Mouse (Mus musculus): ENCODE measurements around the gene Nbea.
"Not testable (repeated sequence)": the region's sequence is repeated elsewhere in the genome, so short reads cannot be mapped to it uniquely, and the experiment has no call there.

The Nbea gene

DNA sequence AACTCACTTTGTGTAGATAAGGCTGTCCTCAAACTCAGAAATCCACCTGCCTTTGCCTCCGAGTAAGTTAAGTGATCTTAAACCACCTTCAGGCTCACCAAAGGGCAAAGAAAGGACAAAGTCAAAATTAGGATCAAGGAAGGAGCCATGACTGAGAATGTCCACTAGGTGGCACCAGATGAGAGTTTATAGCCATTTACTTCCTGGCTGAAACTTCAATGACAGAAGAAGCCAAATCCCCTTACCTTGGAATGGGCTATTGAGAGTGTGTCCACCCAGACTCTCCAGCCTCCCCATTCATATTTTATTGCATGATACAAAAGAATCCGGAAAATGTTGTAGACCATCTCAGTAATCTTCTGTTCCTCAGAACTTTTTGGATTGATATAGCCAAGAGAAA, 175.5 kb downstream of the Nbea start:
- Histone ChIP-seq H3K36me3 (ENCODE audit: insufficient read depth, low read length) (peaks cover 4% of the 10 kb centered on the region; the same call in 1 of the 2 replicates), H3K27me3 (ENCODE audit: insufficient read depth, low read length) (no peaks in the 10 kb centered on the region), H3K4me3 (replicated peaks; ENCODE audit: low read length) (no peak overlapping the region), H3K4me1 (replicated peaks; ENCODE audit: low read depth, low read length) (no peaks in the 10 kb centered on the region), H3K9me3 (ENCODE audit: low read length) (peaks cover 4% of the 10 kb centered on the region; the same call in 1 of the 2 replicates)
- TF ChIP-seq CTCF (conservative IDR thresholded peaks at IDR 0.05; ENCODE audit: low read length) (peak; percentile 60), POU5F1 (IDR thresholded peaks at IDR 0.05; ENCODE audit: borderline replicate concordance, low read length) (no peak), NANOG (IDR thresholded peaks at IDR 0.05; ENCODE audit: borderline replicate concordance, low read length) (no peak)

DNA sequence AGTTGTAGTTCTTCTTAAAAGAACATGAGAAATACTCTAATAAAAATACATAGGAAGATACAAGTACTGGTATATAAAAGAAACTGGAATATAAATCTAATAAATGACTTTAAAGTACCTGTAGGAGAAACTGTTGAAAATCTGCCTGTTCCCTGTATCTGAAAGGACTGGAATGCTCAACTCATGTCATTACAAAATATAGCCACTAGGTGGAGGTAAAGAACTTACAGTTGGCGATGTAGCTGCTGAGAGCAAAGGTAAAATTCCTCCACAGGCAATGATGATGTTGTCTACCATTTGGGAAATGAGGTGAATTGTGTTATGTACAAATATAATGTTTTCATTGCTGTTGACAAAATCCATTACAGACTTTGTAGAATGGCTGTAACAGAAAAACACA, 183.2 kb downstream of the Nbea start:
- Histone ChIP-seq H3K4me3 (replicated peaks; ENCODE audit: low read length) (no peak overlapping the region), H3K9me3 (ENCODE audit: low read length) (no peaks in the 10 kb centered on the region), H3K36me3 (ENCODE audit: insufficient read depth, low read length) (peaks cover 3% of the 10 kb centered on the region; the same call in 1 of the 2 replicates), H3K27me3 (ENCODE audit: insufficient read depth, low read length) (no peaks in the 10 kb centered on the region), H3K4me1 (replicated peaks; ENCODE audit: low read depth, low read length) (no peaks in the 10 kb centered on the region)
- TF ChIP-seq POU5F1 (IDR thresholded peaks at IDR 0.05; ENCODE audit: borderline replicate concordance, low read length) (no peak), NANOG (IDR thresholded peaks at IDR 0.05; ENCODE audit: borderline replicate concordance, low read length) (no peak), CTCF (conservative IDR thresholded peaks at IDR 0.05; ENCODE audit: low read length) (peak; percentile 55)

DNA sequence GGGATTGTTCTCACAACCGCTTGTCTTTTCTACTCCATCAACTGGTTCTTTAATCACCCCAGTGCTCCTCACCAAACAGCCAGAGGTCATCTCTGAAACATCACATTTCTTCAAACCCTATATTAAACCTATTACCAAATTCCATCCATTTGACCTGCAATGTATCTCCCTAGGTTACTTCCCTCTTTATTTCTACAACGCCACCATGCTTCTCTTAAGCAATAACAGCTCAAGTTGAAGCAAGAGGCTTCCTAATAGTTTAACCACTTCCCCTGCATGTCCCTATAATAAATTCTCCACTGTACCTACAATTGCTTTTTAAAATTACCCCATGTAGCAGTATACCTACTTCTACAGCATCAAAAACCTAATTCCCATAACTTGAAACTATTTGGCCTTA, 205.1 kb downstream of the Nbea start:
- Histone ChIP-seq H3K4me3 (replicated peaks; ENCODE audit: low read length) (no peak overlapping the region), H3K9me3 (ENCODE audit: low read length) (no peaks in the 10 kb centered on the region), H3K27me3 (ENCODE audit: insufficient read depth, low read length) (no peaks in the 10 kb centered on the region), H3K36me3 (ENCODE audit: insufficient read depth, low read length) (no peaks in the 10 kb centered on the region), H3K4me1 (replicated peaks; ENCODE audit: low read depth, low read length) (no peaks in the 10 kb centered on the region)
- TF ChIP-seq POU5F1 (IDR thresholded peaks at IDR 0.05; ENCODE audit: borderline replicate concordance, low read length), result no peak
- TF ChIP-seq NANOG (IDR thresholded peaks at IDR 0.05; ENCODE audit: borderline replicate concordance, low read length), result no peak
- no peak for TF ChIP-seq CTCF (conservative IDR thresholded peaks at IDR 0.05; ENCODE audit: low read length)

DNA sequence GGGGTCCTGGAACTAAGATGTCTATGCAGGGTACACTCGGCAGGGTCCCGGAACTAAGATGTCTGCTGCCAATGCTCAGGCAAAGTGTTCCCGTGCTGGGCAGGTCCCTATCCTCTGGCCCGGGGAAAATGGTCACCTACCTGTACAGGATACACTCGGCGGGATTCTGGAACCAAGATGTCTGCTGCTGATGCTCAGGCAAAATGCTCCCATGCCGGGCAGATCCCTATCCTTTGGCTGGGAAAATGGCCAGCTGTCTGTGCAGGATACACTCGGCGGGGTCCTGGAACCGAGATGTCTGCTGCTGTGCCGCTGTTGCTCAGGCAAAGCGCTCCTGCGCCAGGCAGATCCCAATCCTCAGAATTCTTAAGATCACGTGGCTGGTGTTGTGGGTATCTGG, 206.5 kb downstream of the Nbea start:
- H3K9me3 ChIP-seq (ENCODE audit: low read length), result not testable (repeated sequence)

DNA sequence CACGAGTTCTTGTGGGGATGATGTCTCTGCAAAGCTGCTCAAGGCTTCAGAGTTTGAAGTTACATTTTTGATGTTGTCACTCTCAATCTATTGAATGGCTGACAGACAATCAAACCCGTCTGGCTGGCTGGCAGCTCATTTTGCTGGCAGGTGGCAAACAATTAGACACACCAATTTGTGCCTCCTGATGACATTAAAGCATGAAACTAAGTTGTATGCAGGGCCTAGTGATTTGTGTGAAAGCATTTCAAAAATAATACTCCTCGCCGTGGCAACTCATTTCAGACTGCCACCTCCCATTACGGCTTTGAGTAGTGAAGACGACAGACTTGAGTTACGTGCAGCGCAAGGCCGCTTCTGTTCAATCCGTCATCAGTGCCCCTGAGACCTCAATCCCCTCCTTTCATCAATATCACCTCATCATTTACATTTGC, 217.8 kb downstream of the Nbea start:
- Histone ChIP-seq H3K4me3 (replicated peaks; ENCODE audit: low read length) (no peak overlapping the region), H3K27me3 (ENCODE audit: insufficient read depth, low read length) (no peaks in the 10 kb centered on the region), H3K36me3 (ENCODE audit: insufficient read depth, low read length) (0 out of 2 replicates have a peak, but pooled peaks cover 3% of the 10 kb centered on the region), H3K4me1 (replicated peaks; ENCODE audit: low read depth, low read length) (no peaks in the 10 kb centered on the region), H3K9me3 (ENCODE audit: low read length) (no peaks in the 10 kb centered on the region)
- TF ChIP-seq NANOG (IDR thresholded peaks at IDR 0.05; ENCODE audit: borderline replicate concordance, low read length) (no peak), POU5F1 (IDR thresholded peaks at IDR 0.05; ENCODE audit: borderline replicate concordance, low read length) (no peak)

More for the DNA sequence above, 206.5 kb downstream of the Nbea start:
- not testable (repeated sequence) for H3K27me3 ChIP-seq (ENCODE audit: insufficient read depth, low read length); H3K4me1 ChIP-seq (replicated peaks; ENCODE audit: low read depth, low read length); H3K36me3 ChIP-seq (ENCODE audit: insufficient read depth, low read length)
- peak overlapping the region; percentile 77 for H3K4me3 ChIP-seq (replicated peaks; ENCODE audit: low read length)

DNA sequence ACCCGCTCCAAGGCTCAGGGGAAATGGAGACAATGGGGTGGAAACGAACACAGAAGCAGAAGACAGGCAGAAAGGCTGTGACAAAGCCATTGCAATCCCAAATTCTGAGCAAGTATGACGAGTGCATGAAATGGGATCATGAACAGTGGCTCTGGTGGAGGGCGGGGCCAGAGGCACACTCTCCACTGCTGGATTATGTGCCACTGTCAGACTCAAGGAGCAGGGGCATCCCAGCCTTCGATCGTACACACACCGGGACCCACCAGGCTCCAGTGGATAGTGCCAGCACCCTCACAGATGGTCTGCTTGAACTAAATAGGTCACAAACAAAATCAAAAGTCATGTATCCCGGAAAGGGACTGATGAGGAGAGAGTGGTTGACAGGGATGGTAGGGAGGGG, 220.5 kb downstream of the Nbea start:
- no peaks in the 10 kb centered on the region for H3K4me1 ChIP-seq (replicated peaks; ENCODE audit: low read depth, low read length)

DNA sequence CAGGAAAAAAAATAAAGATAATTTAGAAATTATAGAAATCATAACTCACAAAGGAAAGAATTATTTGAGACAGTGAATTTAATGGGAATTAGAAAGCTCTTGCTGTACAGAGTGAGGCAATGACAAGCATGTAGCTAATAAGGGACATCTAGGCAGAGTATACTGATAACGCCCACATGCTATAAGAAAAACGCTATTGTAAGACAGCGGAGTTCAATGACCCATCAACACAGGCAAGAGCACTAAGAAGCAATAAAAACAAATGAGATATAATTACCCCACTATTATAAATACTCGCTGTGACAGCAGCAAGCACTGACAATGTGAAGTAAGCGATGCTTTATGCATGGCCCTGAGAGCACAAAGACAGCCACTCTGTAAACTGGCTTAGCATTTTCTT, 233.5 kb downstream of the Nbea start:
- no peaks in the 10 kb centered on the region for H3K9me3 ChIP-seq (ENCODE audit: low read length)
- no peaks in the 10 kb centered on the region for H3K27me3 ChIP-seq (ENCODE audit: insufficient read depth, low read length)
- H3K36me3 ChIP-seq (ENCODE audit: insufficient read depth, low read length), result no peaks in the 10 kb centered on the region
- no peaks in the 10 kb centered on the region for H3K4me1 ChIP-seq (replicated peaks; ENCODE audit: low read depth, low read length)
- no peak overlapping the region for H3K4me3 ChIP-seq (replicated peaks; ENCODE audit: low read length)
- TF ChIP-seq NANOG (IDR thresholded peaks at IDR 0.05; ENCODE audit: borderline replicate concordance, low read length) (no peak), POU5F1 (IDR thresholded peaks at IDR 0.05; ENCODE audit: borderline replicate concordance, low read length) (no peak), CTCF (conservative IDR thresholded peaks at IDR 0.05; ENCODE audit: low read length) (no peak)

More for the DNA sequence above, 220.5 kb downstream of the Nbea start:
- 0 out of 2 replicates have a peak, but pooled peaks cover 3% of the 10 kb centered on the region for H3K36me3 ChIP-seq (ENCODE audit: insufficient read depth, low read length)
- H3K9me3 ChIP-seq (ENCODE audit: low read length), result no peaks in the 10 kb centered on the region
- TF ChIP-seq NANOG (IDR thresholded peaks at IDR 0.05; ENCODE audit: borderline replicate concordance, low read length) (no peak), POU5F1 (IDR thresholded peaks at IDR 0.05; ENCODE audit: borderline replicate concordance, low read length) (no peak), CTCF (conservative IDR thresholded peaks at IDR 0.05; ENCODE audit: low read length) (no peak)
- H3K4me3 ChIP-seq (replicated peaks; ENCODE audit: low read length), result no peak overlapping the region
- H3K27me3 ChIP-seq (ENCODE audit: insufficient read depth, low read length), result no peaks in the 10 kb centered on the region

DNA sequence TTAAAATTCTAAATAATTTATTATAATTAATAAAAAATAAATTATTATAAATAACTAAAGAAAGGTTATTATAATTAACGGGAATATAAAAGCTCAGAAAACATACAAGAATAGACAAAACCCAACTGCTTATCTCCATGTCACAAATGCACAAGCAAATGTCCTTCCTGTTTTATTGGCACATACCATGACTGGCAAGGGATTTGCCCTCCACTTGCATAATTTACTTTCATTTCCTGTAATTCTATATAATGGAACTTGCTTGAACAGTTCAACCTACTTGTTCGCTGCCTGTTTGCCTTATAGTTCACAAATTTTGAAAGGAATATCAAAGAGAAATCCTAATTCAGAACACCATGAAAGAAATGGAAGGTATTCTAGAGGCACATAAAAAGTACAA, 234.4 kb downstream of the Nbea start:
- H3K27me3 ChIP-seq (ENCODE audit: insufficient read depth, low read length), result no peaks in the 10 kb centered on the region
- H3K36me3 ChIP-seq (ENCODE audit: insufficient read depth, low read length), result no peaks in the 10 kb centered on the region
- H3K4me3 ChIP-seq (replicated peaks; ENCODE audit: low read length), result no peak overlapping the region
- H3K4me1 ChIP-seq (replicated peaks; ENCODE audit: low read depth, low read length), result no peaks in the 10 kb centered on the region
- no peaks in the 10 kb centered on the region for H3K9me3 ChIP-seq (ENCODE audit: low read length)
- no peak for TF ChIP-seq POU5F1 (IDR thresholded peaks at IDR 0.05; ENCODE audit: borderline replicate concordance, low read length)
- TF ChIP-seq NANOG (IDR thresholded peaks at IDR 0.05; ENCODE audit: borderline replicate concordance, low read length), result no peak
- TF ChIP-seq CTCF (conservative IDR thresholded peaks at IDR 0.05; ENCODE audit: low read length), result no peak

DNA sequence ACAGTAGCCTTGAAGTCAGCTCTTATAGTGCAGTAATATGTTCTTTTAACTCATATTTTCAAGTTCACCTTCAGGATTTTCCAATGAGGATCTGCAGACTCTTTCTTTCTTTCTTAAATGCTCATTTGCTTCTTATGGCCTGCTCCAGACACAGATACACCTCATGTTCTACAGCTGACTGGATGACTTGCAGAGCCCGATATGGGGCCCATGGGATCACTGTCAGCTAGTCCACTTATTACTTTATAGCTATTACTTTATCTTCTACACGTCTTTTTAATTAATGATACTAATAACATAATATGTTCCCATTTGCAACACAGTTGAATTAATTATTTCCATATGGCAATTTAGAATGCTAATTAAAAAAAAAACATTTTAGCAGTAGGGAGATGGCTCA, 256.2 kb downstream of the Nbea start:
- Histone ChIP-seq H3K27me3 (ENCODE audit: insufficient read depth, low read length) (no peaks in the 10 kb centered on the region), H3K36me3 (ENCODE audit: insufficient read depth, low read length) (no peaks in the 10 kb centered on the region), H3K4me1 (replicated peaks; ENCODE audit: low read depth, low read length) (no peaks in the 10 kb centered on the region), H3K4me3 (replicated peaks; ENCODE audit: low read length) (no peak overlapping the region), H3K9me3 (ENCODE audit: low read length) (0 out of 2 replicates have a peak, but pooled peaks cover 3% of the 10 kb centered on the region)
- TF ChIP-seq POU5F1 (IDR thresholded peaks at IDR 0.05; ENCODE audit: borderline replicate concordance, low read length) (no peak), CTCF (conservative IDR thresholded peaks at IDR 0.05; ENCODE audit: low read length) (no peak), NANOG (IDR thresholded peaks at IDR 0.05; ENCODE audit: borderline replicate concordance, low read length) (no peak)

All from E14TG2a.4 (cell line).